Mouse (Mus musculus) heart, postnatal 0 days (tissue): Measurements from ENCODE around the gene Pdlim5.

Experiments
- CTCF ChIP-seq: IDR thresholded peaks from 2 replicates; pipeline ENCODE4 v1.5.1; 2016; ENCODE audit warnings: antibody characterized with exemption, control low read depth, low read depth
- EP300 ChIP-seq: IDR thresholded peaks from 2 replicates; pipeline ENCODE4 v1.6.1; 2016; ENCODE audit warnings: antibody characterized with exemption, low read depth

DNA sequence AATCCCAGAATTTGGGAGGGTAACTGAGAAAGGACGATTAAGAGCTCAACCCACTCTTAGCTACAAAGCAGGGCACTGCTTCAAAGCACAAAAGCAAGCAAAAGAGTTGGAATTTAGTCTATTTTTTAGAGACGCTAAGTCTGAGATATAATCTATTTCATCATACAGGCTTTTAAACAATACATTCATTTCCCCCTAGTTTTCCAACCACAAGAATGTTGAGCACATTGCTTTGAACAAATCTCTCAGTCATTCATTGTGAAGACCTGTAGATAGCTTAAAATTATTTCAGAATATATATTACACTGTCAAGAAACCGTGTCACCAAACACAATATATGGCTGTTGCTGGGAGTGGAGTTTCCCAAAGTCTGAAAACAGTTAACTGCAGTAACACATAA is 65.1 kb downstream of the Pdlim5 start:
- no peak for TF ChIP-seq EP300
- TF ChIP-seq CTCF, result no peak
